Mouse (Mus musculus): ENCODE data around the gene Olfr57. TPM values are rescaled to one million over a fixed set of nuclear protein-coding genes. Genes with fewer than 3 reads are reported as not detected.
"Not testable (repeated sequence)": the region's sequence is repeated elsewhere in the genome, so short reads cannot be mapped to it uniquely, and the experiment has no call there.

Gene Olfr57
- total RNA-seq (2021), result not detected in 2 replicates
- long read RNA-seq, result 0 reads

DNA sequence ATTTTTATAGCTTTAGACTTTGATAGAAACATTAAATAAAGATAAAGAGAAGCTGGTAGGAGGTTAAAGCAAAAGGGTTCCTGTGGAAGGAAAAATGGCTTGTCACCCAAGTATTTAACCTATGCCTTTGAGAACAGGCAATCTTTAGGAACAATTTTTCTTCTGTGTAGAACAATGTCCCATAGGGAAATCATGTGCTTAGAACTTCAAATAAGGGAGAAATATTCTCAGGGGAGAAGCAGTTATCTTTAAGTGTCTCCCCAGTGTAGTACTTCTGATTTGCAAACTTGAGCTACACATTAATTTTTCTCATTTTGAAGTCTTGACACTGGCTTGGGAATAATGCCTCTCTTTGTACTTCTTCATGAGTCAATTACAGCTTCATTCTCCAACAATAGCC lies at the start of gene Olfr57:
Gene Olfr57, plus strand, starts transcription at position 301 of the 400 bp plus-strand sequence.
- DNase-seq, result no peak

DNA sequence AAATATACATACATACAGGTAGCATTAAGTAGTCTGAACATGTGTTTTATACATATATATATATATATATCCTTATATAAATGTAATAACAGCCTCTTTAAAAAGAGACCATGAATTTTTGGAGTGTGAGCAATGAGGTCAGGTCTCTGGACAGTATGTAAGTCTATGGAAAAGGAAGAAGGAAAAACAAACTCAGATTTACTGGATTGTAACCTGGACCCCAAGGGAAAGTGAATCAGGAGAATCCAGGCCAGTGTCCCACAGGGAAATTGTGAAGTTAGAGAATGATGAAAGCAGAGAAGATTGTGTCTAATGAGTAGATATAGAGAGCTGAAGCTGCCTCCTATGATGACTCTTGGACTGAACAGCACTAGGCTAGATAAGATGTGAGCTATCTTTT lies 47.8 kb upstream of the Olfr57 start, which contains the start of gene Olfr1352:
Gene Olfr1352, plus strand, starts transcription at position 301 of the 400 bp plus-strand sequence.
- DNase-seq, result no peak

DNA sequence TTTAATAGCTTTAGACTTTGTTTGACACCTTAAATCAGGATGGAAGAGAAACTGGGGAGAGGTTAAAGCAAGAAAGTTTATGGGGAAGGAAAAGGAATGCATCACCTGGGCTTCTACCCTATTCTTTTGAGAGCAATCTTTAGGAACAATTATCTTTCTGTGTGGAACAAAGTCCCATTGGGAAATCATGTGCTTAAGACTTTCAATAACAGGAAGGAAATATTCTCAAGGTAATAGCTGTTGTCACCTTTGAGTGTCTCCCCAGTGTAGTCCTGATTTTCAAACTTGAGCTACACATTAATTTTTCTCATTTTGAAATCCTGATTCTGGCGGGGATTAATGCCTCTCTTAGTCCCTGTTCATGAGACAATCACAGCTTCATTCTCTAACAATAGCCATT lies 16.4 kb upstream of the Olfr57 start, which contains the start of gene Olfr1351:
Gene Olfr1351, plus strand, starts transcription at position 301 of the 400 bp plus-strand sequence.
- no peak for DNase-seq

DNA sequence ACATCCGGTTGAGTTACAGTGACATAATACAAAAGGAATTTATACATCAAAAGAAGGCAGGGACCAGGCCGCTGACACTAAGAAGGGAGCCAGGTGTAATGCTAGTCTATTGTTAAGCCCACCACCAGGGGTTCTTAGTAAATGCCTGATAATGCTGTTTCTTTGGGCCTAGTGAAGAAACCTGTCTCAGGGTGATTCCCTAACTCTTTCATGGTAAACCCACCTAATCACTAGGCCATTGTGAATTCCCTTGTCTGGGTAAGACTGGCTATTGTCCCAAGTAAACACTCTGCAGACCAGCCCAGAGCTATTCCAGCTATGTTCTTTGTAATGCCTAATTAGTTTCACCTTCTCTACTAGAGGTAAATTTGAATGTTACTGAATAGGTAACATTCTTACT lies 13.9 kb downstream of the Olfr57 start:
- DNase-seq, result not testable (repeated sequence)

DNA sequence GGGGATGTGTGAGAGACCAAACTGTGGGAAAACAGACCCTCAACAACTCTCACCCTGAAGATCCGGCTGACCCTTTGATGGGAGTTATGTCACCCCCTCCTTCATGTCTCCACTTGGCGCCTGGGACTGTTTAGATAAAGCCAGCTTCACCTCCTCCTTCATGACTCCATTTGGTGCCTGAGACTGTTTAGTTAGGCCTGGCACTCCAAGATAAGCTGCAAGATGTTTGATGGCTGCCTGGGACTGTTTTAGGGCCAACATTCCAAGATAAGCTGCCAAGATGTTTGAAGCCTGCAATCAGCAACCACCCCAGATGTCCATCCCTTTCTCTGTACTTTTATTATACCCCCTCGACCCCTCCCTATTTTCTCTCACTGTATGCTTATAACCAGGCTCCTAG lies 28.8 kb downstream of the Olfr57 start:
- DNase-seq, result not testable (repeated sequence)

Other genes starting within 250 kb of the Olfr57 start
- gene Slc1a6, start 248.2 kb upstream of the Olfr57 start, total RNA-seq (2021), result 0.21 TPM in 1 of 2 replicates, not detected in the other
- gene Olfr1356, start 176.6 kb upstream of the Olfr57 start, total RNA-seq (2021), result not detected in 2 replicates
- not detected in 2 replicates for gene Olfr1355, start 153.2 kb upstream of the Olfr57 start, total RNA-seq (2021)
- gene Olfr1354, start 115.6 kb upstream of the Olfr57 start, total RNA-seq (2021), result not detected in 2 replicates
- not detected in 2 replicates for gene Olfr8, start 78.1 kb upstream of the Olfr57 start, total RNA-seq (2021)
- gene Olfr1353, start 65.4 kb upstream of the Olfr57 start, total RNA-seq (2021), result not detected in 2 replicates
- gene Olfr1352, start 47.7 kb upstream of the Olfr57 start, total RNA-seq (2021), result not detected in 2 replicates
- gene Olfr1351, start 16.3 kb upstream of the Olfr57 start, total RNA-seq (2021), result not detected in 2 replicates
- 17.0 and 19.2 TPM in 2 replicates for gene 2610008E11Rik, start 68.9 kb downstream of the Olfr57 start, total RNA-seq (2021)
- gene Vmn2r80, start 120.0 kb downstream of the Olfr57 start, total RNA-seq (2021), result not detected in 2 replicates
- not detected in 2 replicates for gene Vmn2r81, start 219.0 kb downstream of the Olfr57 start, total RNA-seq (2021)